Mouse (Mus musculus): Measurements from ENCODE around the gene Fam129b.

- TF ChIP-seq CTCF (conservative IDR thresholded peaks at IDR 0.05; ENCODE audit: insufficient read depth, insufficient read length, low read depth, low read length) (peak; percentile 100; the same call in 1 of the 2 replicates), POLR2A (IDR thresholded peaks at IDR 0.05; ENCODE audit: low read depth, low read length) (no peak)
Measured at GRCm38 (mm10) chr2:32912210-32912804, 36.4 kb downstream of the Fam129b start.

Data from kidney, adult 2 months (tissue).